Mouse (Mus musculus) testis, adult 2 months (tissue): ENCODE measurements around the gene Atxn7l2. TPM values are rescaled to one million over a fixed set of nuclear protein-coding genes. Genes with fewer than 3 reads are reported as not detected.

ENCODE experiments used
- H3K27ac ChIP-seq: fragments of 200-500 bp; 2 replicates; pipeline ENCODE4 v1.5.1; 2012; ENCODE audit warnings: low read depth, low read length; ENCODE audit not compliant: control insufficient read depth, insufficient read depth
- H3K27me3 ChIP-seq: fragments of 200-500 bp; 2 replicates; pipeline ENCODE4 v1.6.1; 2012; ENCODE audit warnings: mild to moderate bottlenecking, low read length, moderate library complexity; ENCODE audit not compliant: control insufficient read depth, insufficient read depth
- H3K36me3 ChIP-seq: fragments of 200-500 bp; 2 replicates; pipeline ENCODE4 v1.6.1; 2012; ENCODE audit warnings: mild to moderate bottlenecking, low read length; ENCODE audit not compliant: control insufficient read depth, insufficient read depth
- H3K4me1 ChIP-seq: fragments of 200-500 bp; 2 replicates; pipeline ENCODE4 v1.6.1; 2012; ENCODE audit warnings: low read length; ENCODE audit not compliant: control insufficient read depth, insufficient read depth
- H3K4me3 ChIP-seq: fragments of 200-500 bp; 2 replicates; pipeline ENCODE4 v1.5.1; 2012; ENCODE audit warnings: low read depth, mild to moderate bottlenecking, low read length, moderate library complexity, mixed read lengths; ENCODE audit not compliant: control insufficient read depth
- CTCF ChIP-seq: fragments of 200-500 bp; IDR thresholded peaks from 2 replicates; pipeline ENCODE4 v1.5.1; 2012; ENCODE audit warnings: low read depth, mild to moderate bottlenecking, inconsistent platforms, low read length, moderate library complexity; ENCODE audit not compliant: control insufficient read depth, insufficient read depth, insufficient replicate concordance
- POLR2A ChIP-seq: fragments of 200-500 bp; IDR thresholded peaks from 2 replicates; pipeline ENCODE4 v1.6.1; 2012; ENCODE audit warnings: low read depth, mild to moderate bottlenecking, inconsistent platforms, low read length, moderate library complexity; ENCODE audit not compliant: control insufficient read depth
- polyA plus RNA-seq: library from polyadenylated mRNA; depleted of rRNA; stranded (reverse); fragments of >200 nt; gene quantifications from 2 replicates; pipeline ENCODE4 v1.2.3, GENCODE M21; 2012

Atxn7l2 gene
- polyA plus RNA-seq, 1 experiment: 9.2 TPM

- Histone ChIP-seq H3K4me1 (peaks cover 14% of the 10 kb centered on the region), H3K36me3 (no peaks in the 10 kb centered on the region), H3K4me3 (no peak overlapping the region), H3K27me3 (no peaks in the 10 kb centered on the region), H3K27ac (no peak overlapping the region)
- TF ChIP-seq CTCF (no peak), POLR2A (no peak)
Measured at GRCm38 (mm10) chr3:108211845-108212244, 1.1 kb upstream of the Atxn7l2 start.

GRCm38 (mm10) chr3:108209946-108210770, 576 bp downstream of the Atxn7l2 start:
- no peaks in the 10 kb centered on the region for H3K36me3 ChIP-seq
- peaks cover 14% of the 10 kb centered on the region for H3K4me1 ChIP-seq
- peak; percentile 77 for TF ChIP-seq POLR2A
- no peak for TF ChIP-seq CTCF
- peak overlapping the region; percentile 80 for H3K27ac ChIP-seq
- no peaks in the 10 kb centered on the region for H3K27me3 ChIP-seq
- peak overlapping the region; percentile 91 for H3K4me3 ChIP-seq

- H3K27ac ChIP-seq: no peak overlapping the region
- no peaks in the 10 kb centered on the region for H3K36me3 ChIP-seq
- no peaks in the 10 kb centered on the region for H3K27me3 ChIP-seq
- TF ChIP-seq CTCF: no peak
- no peak for TF ChIP-seq POLR2A
- peaks cover 14% of the 10 kb centered on the region for H3K4me1 ChIP-seq
- H3K4me3 ChIP-seq: peak overlapping the region; percentile 91
Measured at GRCm38 (mm10) chr3:108209536-108209935, 1.2 kb downstream of the Atxn7l2 start.

GRCm38 (mm10) chr3:108209001-108209400, 1.7 kb downstream of the Atxn7l2 start:
- no peak overlapping the region for H3K4me3 ChIP-seq
- H3K27ac ChIP-seq: no peak overlapping the region
- no peaks in the 10 kb centered on the region for H3K27me3 ChIP-seq
- peaks cover 14% of the 10 kb centered on the region for H3K4me1 ChIP-seq
- TF ChIP-seq POLR2A: no peak
- no peak for TF ChIP-seq CTCF
- no peaks in the 10 kb centered on the region for H3K36me3 ChIP-seq

GRCm38 (mm10) chr3:108206731-108207375, 3.9 kb downstream of the Atxn7l2 start:
- Histone ChIP-seq H3K36me3 (no peaks in the 10 kb centered on the region), H3K27ac (no peak overlapping the region), H3K4me3 (no peak overlapping the region), H3K27me3 (no peaks in the 10 kb centered on the region), H3K4me1 (peaks cover 14% of the 10 kb centered on the region)
- TF ChIP-seq POLR2A (no peak), CTCF (no peak)

- Histone ChIP-seq H3K4me1 (peaks cover 11% of the 10 kb centered on the region), H3K27ac (no peak overlapping the region), H3K4me3 (no peak overlapping the region), H3K36me3 (no peaks in the 10 kb centered on the region), H3K27me3 (no peaks in the 10 kb centered on the region)
- TF ChIP-seq POLR2A (no peak), CTCF (no peak)
Measured at GRCm38 (mm10) chr3:108205601-108206000, 5.1 kb downstream of the Atxn7l2 start.

GRCm38 (mm10) chr3:108204470-108204869, 6.3 kb downstream of the Atxn7l2 start:
- Histone ChIP-seq H3K36me3 (no peaks in the 10 kb centered on the region), H3K4me1 (peaks cover 6% of the 10 kb centered on the region), H3K27ac (no peak overlapping the region), H3K4me3 (no peak overlapping the region), H3K27me3 (no peaks in the 10 kb centered on the region)
- TF ChIP-seq CTCF (no peak), POLR2A (no peak)
